Mouse (Mus musculus) embryonic fibroblast, embryonic 13.5 days (primary cell): ENCODE measurements around the gene Hs6st3.

ENCODE experiments used
- CTCF ChIP-seq: IDR thresholded peaks from 2 replicates; pipeline ENCODE4 v1.5.1; 2011; ENCODE audit warnings: mild to moderate bottlenecking, control low read depth, low read length, moderate library complexity, borderline replicate concordance; ENCODE audit not compliant: insufficient read depth
- POLR2A ChIP-seq: IDR thresholded peaks from 2 replicates; pipeline ENCODE4 v1.6.1; 2011; ENCODE audit warnings: low read depth, mild to moderate bottlenecking, control low read depth, low read length, moderate library complexity

- TF ChIP-seq CTCF (no peak), POLR2A (no peak)
Measured at GRCm38 (mm10) chr14:119488978-119489703, 351.0 kb downstream of the Hs6st3 start.
